Mouse (Mus musculus) erythroblast, embryonic 14.5 days (primary cell): ENCODE results near the gene Smarca4. TPM values are rescaled to one million over a fixed set of nuclear protein-coding genes. Genes with fewer than 3 reads are reported as not detected.

Source experiments
- H3K27me3 ChIP-seq: 2 replicates; pipeline ENCODE4 v1.6.1; 2012; ENCODE audit warnings: inconsistent platforms; ENCODE audit not compliant: control insufficient read depth
- H3K36me3 ChIP-seq: 2 replicates; pipeline ENCODE4 v1.6.1; 2012; ENCODE audit warnings: mild to moderate bottlenecking, inconsistent platforms; ENCODE audit not compliant: control insufficient read depth
- H3K4me1 ChIP-seq: 2 replicates; pipeline ENCODE4 v1.6.1; 2012; ENCODE audit warnings: inconsistent platforms; ENCODE audit not compliant: control insufficient read depth
- H3K4me3 ChIP-seq: replicated peaks from 2 replicates; pipeline ENCODE3; 2012; ENCODE audit warnings: moderate library complexity, mild to moderate bottlenecking, inconsistent platforms
- H3K9me3 ChIP-seq: 2 replicates; pipeline ENCODE4 v1.6.1; 2012; ENCODE audit warnings: low read length, inconsistent platforms, mixed read lengths; ENCODE audit not compliant: control insufficient read depth
- GATA1 ChIP-seq: IDR thresholded peaks from 2 replicates; pipeline ENCODE4 v1.6.1; 2012; ENCODE audit warnings: low read length, inconsistent platforms, mixed read lengths
- TAL1 ChIP-seq: IDR thresholded peaks from 3 replicates; pipeline ENCODE4 v1.6.1; 2012; ENCODE audit warnings: low read length, inconsistent platforms, mixed read lengths
- polyA plus RNA-seq: library from polyadenylated mRNA; stranded (reverse); fragments of >175 nt; gene quantifications from 2 replicates; pipeline ENCODE4 v1.2.3, GENCODE M21; 2012

Gene Smarca4
- polyA plus RNA-seq, 1 experiment: 11.3 TPM

DNA sequence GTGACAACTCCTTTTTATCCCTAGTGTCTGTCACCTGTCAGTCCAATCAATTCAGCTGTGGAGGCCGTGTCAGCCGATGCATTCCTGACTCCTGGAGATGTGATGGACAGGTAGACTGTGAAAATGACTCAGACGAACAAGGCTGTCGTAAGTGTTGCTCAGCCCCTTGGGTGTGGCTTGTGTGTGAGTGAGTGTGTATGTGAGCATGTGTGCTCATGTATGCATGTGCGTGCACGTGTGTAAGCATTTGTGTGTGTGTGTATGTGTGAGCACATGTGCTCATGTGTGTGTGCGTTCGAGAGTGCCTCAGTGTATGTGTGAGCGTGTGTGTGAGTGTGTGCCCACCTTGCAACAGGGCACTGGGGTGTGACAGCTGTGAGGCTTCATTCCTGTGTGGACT lies 116.3 kb downstream of the Smarca4 start:
- Histone ChIP-seq H3K4me1 (peaks cover 17% of the 10 kb centered on the region), H3K27me3 (no peaks in the 10 kb centered on the region), H3K36me3 (peaks cover 82% of the 10 kb centered on the region), H3K4me3 (no peak overlapping the region), H3K9me3 (peaks cover 9% of the 10 kb centered on the region)
- TF ChIP-seq TAL1 (no peak), GATA1 (no peak)

- Histone ChIP-seq H3K27me3 (no peaks in the 10 kb centered on the region), H3K4me3 (no peak overlapping the region)
- TF ChIP-seq GATA1 (no peak), TAL1 (no peak)
Observed at GRCm38 (mm10) chr9:21733446-21733845, 117.5 kb downstream of the Smarca4 start.

DNA sequence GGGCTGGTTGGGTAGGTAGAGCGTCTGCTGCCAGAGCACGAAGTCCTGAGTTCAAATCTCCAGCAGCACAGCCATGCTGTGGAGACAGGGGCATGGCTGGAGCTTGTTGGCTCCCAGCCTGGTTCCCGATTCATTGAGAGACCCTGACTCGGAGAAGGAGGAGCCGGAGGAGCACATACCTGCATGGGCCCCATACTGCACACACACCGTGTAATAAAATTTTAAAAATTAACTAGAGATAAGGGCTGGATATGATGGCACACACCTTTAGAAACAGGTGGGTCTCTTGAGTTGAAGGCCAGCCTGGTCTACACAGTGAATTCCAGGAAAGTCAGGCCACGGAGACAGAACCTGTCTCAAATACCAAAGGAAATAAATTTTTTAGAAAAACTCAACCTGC lies 118.0 kb downstream of the Smarca4 start:
- Histone ChIP-seq H3K4me3 (no peak overlapping the region), H3K36me3 (peaks cover 87% of the 10 kb centered on the region), H3K27me3 (no peaks in the 10 kb centered on the region), H3K9me3 (peaks cover 9% of the 10 kb centered on the region), H3K4me1 (peaks cover 10% of the 10 kb centered on the region)
- TF ChIP-seq GATA1 (no peak), TAL1 (no peak)

More at GRCm38 (mm10) chr9:21733446-21733845, 117.5 kb downstream of the Smarca4 start:
- Histone ChIP-seq H3K36me3 (peaks cover 86% of the 10 kb centered on the region), H3K4me1 (peaks cover 16% of the 10 kb centered on the region), H3K9me3 (peaks cover 9% of the 10 kb centered on the region)

GRCm38 (mm10) chr9:21735126-21735525 lies 119.2 kb downstream of the Smarca4 start:
- Histone ChIP-seq H3K9me3 (peaks cover 9% of the 10 kb centered on the region), H3K27me3 (no peaks in the 10 kb centered on the region), H3K4me3 (no peak overlapping the region), H3K36me3 (peaks cover 91% of the 10 kb centered on the region), H3K4me1 (peaks cover 3% of the 10 kb centered on the region)
- TF ChIP-seq TAL1 (no peak), GATA1 (no peak)

DNA sequence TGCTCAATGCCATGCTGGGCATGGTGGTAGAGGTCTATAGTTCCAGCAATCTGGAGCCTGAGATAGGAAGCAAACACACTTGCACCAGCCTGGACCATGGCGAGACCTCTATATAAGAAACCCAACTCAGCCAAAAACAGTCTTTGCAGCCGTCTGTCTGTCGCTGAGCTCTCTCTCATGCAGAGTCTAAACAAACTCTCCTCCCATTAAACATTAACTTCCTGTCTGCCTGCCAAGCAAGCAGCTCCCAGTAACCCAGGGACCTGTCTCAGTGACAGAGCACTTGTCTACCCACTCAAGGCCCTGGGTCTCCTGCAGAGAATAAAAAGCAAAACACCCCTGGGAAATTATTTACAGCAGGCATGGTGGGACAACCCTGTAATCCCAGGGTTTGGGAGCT lies 120.6 kb downstream of the Smarca4 start:
- Histone ChIP-seq H3K9me3 (peaks cover 9% of the 10 kb centered on the region), H3K27me3 (no peaks in the 10 kb centered on the region), H3K4me1 (peaks cover 4% of the 10 kb centered on the region; the same call in 1 of the 2 replicates), H3K36me3 (peaks cover 89% of the 10 kb centered on the region), H3K4me3 (no peak overlapping the region)
- TF ChIP-seq TAL1: no peak
- TF ChIP-seq GATA1: no peak

DNA sequence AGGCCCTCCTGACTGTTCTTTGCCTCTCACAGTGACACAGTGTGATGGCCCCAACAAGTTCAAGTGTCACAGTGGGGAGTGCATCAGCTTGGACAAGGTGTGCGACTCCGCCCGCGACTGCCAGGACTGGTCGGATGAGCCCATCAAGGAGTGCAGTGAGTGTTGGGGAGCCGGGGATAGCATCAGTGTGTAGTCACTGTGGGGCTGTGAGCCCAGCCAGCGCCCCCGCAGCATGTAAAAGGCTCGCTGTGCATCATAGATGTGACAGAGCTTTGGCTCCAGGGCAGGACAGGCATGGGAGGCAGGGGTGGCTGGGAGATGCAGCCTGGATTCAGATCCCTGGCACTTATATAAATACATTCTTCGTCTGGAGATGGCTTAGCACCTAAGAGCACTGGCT lies 121.2 kb downstream of the Smarca4 start:
- peaks cover 9% of the 10 kb centered on the region; the same call in 1 of the 2 replicates for H3K4me1 ChIP-seq
- H3K4me3 ChIP-seq: no peak overlapping the region
- H3K9me3 ChIP-seq: peaks cover 9% of the 10 kb centered on the region
- peaks cover 89% of the 10 kb centered on the region for H3K36me3 ChIP-seq
- TF ChIP-seq TAL1: no peak
- no peak for TF ChIP-seq GATA1
- H3K27me3 ChIP-seq: no peaks in the 10 kb centered on the region

DNA sequence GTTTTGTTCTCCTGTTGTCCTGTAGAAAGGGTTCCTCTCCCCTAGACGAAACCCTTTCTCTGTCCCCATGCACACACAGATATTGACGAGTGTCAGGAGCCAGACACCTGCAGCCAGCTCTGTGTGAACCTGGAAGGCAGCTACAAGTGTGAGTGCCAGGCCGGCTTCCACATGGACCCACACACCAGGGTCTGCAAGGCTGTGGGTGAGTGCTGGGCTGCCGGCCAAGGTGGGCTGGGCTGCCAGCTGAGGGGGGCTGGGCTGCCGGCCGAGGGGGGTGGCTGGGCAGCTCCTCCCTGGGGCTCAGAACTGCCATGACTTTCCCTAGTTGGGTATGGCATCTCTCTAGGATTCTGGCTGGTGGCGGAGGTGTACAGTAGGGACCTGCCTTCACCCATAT lies 122.8 kb downstream of the Smarca4 start:
- Histone ChIP-seq H3K27me3 (no peaks in the 10 kb centered on the region), H3K36me3 (peaks cover 84% of the 10 kb centered on the region)

DNA sequence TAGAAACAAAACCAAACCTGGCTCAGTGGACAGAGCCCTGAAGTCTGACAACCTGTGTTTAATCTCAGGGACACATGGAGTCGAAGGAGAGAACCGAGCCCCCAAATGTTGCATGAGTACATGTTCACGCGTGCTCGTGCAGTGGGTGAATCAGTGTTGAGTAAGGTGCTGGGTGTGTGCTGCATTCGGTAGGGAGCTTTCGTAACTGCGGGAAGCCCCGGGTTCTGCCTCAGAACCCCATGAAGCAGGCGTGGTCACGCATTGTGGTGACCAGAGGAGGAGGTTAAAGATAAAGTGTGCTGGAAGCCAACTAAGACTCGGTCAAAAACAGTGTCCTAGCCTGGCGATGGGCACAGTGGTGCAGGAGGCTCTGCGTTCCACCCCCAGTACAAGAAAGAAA lies 124.5 kb downstream of the Smarca4 start:
- TF ChIP-seq GATA1: no peak
- no peak for TF ChIP-seq TAL1
- Histone ChIP-seq H3K9me3 (no peaks in the 10 kb centered on the region), H3K4me1 (peaks cover 8% of the 10 kb centered on the region; the same call in 1 of the 2 replicates), H3K4me3 (no peak overlapping the region), H3K27me3 (no peaks in the 10 kb centered on the region), H3K36me3 (peaks cover 85% of the 10 kb centered on the region)

More for the DNA sequence above, 122.8 kb downstream of the Smarca4 start:
- peaks cover 7% of the 10 kb centered on the region for H3K9me3 ChIP-seq
- TF ChIP-seq GATA1 (no peak), TAL1 (no peak)
- peaks cover 9% of the 10 kb centered on the region; the same call in 1 of the 2 replicates for H3K4me1 ChIP-seq
- H3K4me3 ChIP-seq: no peak overlapping the region

DNA sequence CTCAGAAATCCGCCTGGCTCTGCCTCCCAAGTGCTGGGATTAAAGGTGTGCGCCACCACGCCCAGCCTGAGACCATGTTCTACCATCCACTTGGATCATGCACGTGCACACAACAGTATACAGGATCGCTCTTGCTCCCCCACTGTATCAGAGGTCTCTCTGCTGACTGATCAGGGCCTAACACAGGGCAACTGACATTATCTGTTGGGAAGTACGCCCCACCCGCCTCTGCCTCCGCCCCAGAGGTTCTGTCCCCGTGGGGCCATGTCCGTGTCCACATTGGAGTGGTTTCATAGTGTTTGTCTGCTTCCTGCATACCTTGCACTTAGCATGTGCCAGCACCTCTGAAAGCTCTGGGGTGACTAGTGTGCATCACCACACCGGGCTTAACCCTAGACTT lies 125.5 kb downstream of the Smarca4 start:
- no peaks in the 10 kb centered on the region for H3K9me3 ChIP-seq
- TF ChIP-seq TAL1: no peak
- no peak for TF ChIP-seq GATA1
- no peak overlapping the region for H3K4me3 ChIP-seq
- no peaks in the 10 kb centered on the region for H3K27me3 ChIP-seq
- peaks cover 8% of the 10 kb centered on the region; the same call in 1 of the 2 replicates for H3K4me1 ChIP-seq
- H3K36me3 ChIP-seq: peaks cover 89% of the 10 kb centered on the region

DNA sequence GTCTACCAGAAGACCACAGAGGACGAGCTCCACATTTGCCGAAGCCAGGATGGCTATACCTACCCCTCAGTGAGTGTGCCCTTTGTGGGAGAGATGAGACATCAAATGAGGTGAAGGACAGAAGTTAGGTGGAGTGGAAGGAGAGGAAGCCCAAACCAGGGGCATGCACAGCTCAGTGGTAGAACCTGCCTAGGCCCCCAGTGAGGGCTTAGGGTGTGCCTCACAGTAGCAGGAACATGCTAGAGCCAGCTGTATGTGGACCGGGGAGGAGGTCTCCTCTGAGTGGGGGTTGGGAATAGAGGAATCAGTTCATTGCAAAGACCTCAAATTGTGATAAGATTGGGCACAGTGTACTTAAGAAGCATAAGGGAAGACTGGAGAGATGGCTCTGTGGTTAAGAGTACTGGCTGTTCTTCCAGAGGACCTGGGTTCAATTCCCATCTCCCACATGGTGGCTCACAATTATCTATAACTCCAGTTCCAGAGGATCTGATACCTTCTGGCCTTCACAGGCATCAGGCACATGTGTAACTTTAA lies 131.3 kb downstream of the Smarca4 start:
- Histone ChIP-seq H3K4me1 (peaks cover 2% of the 10 kb centered on the region; the same call in 1 of the 2 replicates), H3K9me3 (no peaks in the 10 kb centered on the region), H3K27me3 (no peaks in the 10 kb centered on the region), H3K4me3 (no peak overlapping the region), H3K36me3 (peaks cover 75% of the 10 kb centered on the region)
- no peak for TF ChIP-seq GATA1
- no peak for TF ChIP-seq TAL1
